Mouse (Mus musculus) neural tube, embryonic 14.5 days (tissue): Measurements from ENCODE around the gene Dock4. TPM values are rescaled to one million over a fixed set of nuclear protein-coding genes. Genes with fewer than 3 reads are reported as not detected.
A peak's percentile ranks its signal among the peaks of the same experiment; 100 is the strongest.

Experiments
- ATAC-seq: fragments of 200-750 bp; cut with Nextera tagmentation; 2 replicates; pipeline ENCODE4 v1.8.0; 2017; ENCODE audit warnings: low read depth, mild to moderate bottlenecking, moderate TSS enrichment, moderate library complexity
- H3K27ac ChIP-seq: fragments of 300-500 bp; sonication (generic); 2 replicates; pipeline ENCODE4 v1.5.1; 2014; ENCODE audit warnings: low read depth, mild to moderate bottlenecking, control low read depth, low read length, moderate library complexity, mixed read lengths
- H3K27me3 ChIP-seq: fragments of 300-500 bp; sonication (generic); 2 replicates; pipeline ENCODE4 v1.6.1; 2014; ENCODE audit warnings: low read length; ENCODE audit not compliant: control insufficient read depth, insufficient read depth
- H3K36me3 ChIP-seq: fragments of 300-500 bp; sonication (generic); 2 replicates; pipeline ENCODE4 v1.6.1; 2014; ENCODE audit warnings: low read length, mixed read lengths; ENCODE audit not compliant: control insufficient read depth, insufficient read depth
- H3K4me1 ChIP-seq: fragments of 300-500 bp; sonication (generic); 2 replicates; pipeline ENCODE4 v1.6.1; 2014; ENCODE audit warnings: low read length; ENCODE audit not compliant: control insufficient read depth, insufficient read depth
- H3K4me2 ChIP-seq: fragments of 300-500 bp; sonication (generic); 2 replicates; pipeline ENCODE4 v1.6.1; 2014; ENCODE audit warnings: mild to moderate bottlenecking, low read depth, low read length, control low read depth
- H3K4me3 ChIP-seq: fragments of 300-500 bp; sonication (generic); 2 replicates; pipeline ENCODE4 v1.5.1; 2014; ENCODE audit warnings: low read depth, low read length, control low read depth, mixed read lengths
- H3K9ac ChIP-seq: fragments of 300-500 bp; sonication (generic); replicated peaks from 2 replicates; pipeline ENCODE4 v1.6.1; 2014; ENCODE audit warnings: low read depth, mild to moderate bottlenecking, control low read depth, low read length, mixed read lengths
- H3K9me3 ChIP-seq: fragments of 300-500 bp; sonication (generic); 2 replicates; pipeline ENCODE4 v1.6.1; 2016; ENCODE audit warnings: low read length; ENCODE audit not compliant: control insufficient read depth
- WGBS: fragments of 180-500 bp; shearing (Covaris S2); extraction: QIAGEN DNeasy Blood & Tissue Kit; methylation state at CpG from one replicate; pipeline ENCODE4 v1.1.7; 2014; 5-methylcytosine and 5-hydroxymethylcytosine counted together
- polyA plus RNA-seq: library from polyadenylated mRNA; unstranded; fragments of >200 nt; fragmentation: Nextera tagmentation; extraction: Ambion mirVana; gene quantifications from 2 replicates; pipeline ENCODE4 v1.2.1, GENCODE M21; 2014

The Dock4 gene
- polyA plus RNA-seq, 1 experiment from 2014 or later = 45.4 TPM

DNA sequence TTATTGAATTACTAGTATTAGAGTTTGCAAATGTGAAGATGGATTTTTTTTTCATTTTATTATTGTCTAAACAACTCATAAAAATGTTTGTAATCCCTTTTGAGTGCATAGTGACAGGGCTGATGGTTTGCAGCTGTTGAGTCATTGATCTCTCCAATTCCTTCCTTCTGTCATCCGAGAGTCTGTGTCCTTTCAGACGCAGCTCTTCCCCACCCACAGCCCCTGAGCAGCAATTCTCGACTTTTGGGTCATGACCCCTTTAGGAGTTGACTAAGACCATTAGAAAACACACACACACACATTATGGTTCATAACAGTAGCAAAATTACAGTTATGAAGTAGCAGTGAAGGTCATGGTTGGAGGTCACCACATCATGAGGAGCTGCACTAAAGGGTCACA lies 380.7 kb downstream of the Dock4 start:
- H3K36me3 ChIP-seq = peaks cover 9% of the 10 kb centered on the region; the same call in 1 of the 2 replicates
- H3K4me2 ChIP-seq = no peak overlapping the region
- no peak for ATAC-seq
- H3K27me3 ChIP-seq = no peaks in the 10 kb centered on the region
- H3K27ac ChIP-seq = no peak overlapping the region
- WGBS = 42% methylated on average over 3 of the region's 3 CpGs
- H3K4me1 ChIP-seq = no peaks in the 10 kb centered on the region
- no peaks in the 10 kb centered on the region for H3K9me3 ChIP-seq
- H3K9ac ChIP-seq = no peak overlapping the region
- no peak overlapping the region for H3K4me3 ChIP-seq

- no peaks in the 10 kb centered on the region for H3K27me3 ChIP-seq
- no peaks in the 10 kb centered on the region for H3K4me1 ChIP-seq
- no peak overlapping the region for H3K4me3 ChIP-seq
- peak; percentile 49 for ATAC-seq
- H3K36me3 ChIP-seq = peaks cover 10% of the 10 kb centered on the region; the same call in 1 of the 2 replicates
- H3K4me2 ChIP-seq = no peak overlapping the region
- no peak overlapping the region for H3K9ac ChIP-seq
- no peaks in the 10 kb centered on the region for H3K9me3 ChIP-seq
- no peak overlapping the region for H3K27ac ChIP-seq
These were observed 382.3 kb downstream of the Dock4 start for GRCm38 (mm10) chr12:40828025-40828424.

- WGBS = 97% methylated on average over 1 of the region's 1 CpGs
- H3K4me2 ChIP-seq = no peak overlapping the region
- ATAC-seq = no peak
These were observed 383.5 kb downstream of the Dock4 start for GRCm38 (mm10) chr12:40829269-40829668.

GRCm38 (mm10) chr12:40832157-40832556 lies 386.4 kb downstream of the Dock4 start:
- peak; percentile 69; the same call in 1 of the 2 replicates for ATAC-seq
- H3K4me1 ChIP-seq = no peaks in the 10 kb centered on the region
- WGBS = 59% methylated on average over 8 of the region's 8 CpGs

More at GRCm38 (mm10) chr12:40829269-40829668, 383.5 kb downstream of the Dock4 start:
- Histone ChIP-seq H3K9me3 (no peaks in the 10 kb centered on the region), H3K27me3 (no peaks in the 10 kb centered on the region), H3K27ac (no peak overlapping the region), H3K36me3 (peaks cover 12% of the 10 kb centered on the region; the same call in 1 of the 2 replicates), H3K4me1 (no peaks in the 10 kb centered on the region), H3K4me3 (no peak overlapping the region), H3K9ac (no peak overlapping the region)

DNA sequence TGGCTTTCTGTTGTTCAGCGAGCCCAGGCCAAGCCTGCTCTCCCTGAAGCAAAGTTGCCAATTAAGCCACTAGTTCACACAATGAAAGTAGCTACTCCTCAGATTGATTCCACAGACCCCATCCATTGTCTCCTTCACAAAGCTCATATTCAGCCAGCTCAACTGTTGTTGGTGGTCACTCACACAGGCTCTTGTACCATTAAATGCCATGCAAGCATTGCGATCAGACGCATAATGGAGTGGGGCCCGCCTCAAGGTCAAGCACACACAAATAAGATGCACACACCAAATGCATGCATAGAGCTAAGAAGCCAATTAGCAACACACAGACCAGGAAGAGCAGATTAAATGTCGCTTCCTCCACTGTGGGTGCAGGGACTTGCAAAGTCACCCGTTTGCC lies 391.2 kb downstream of the Dock4 start:
- Histone ChIP-seq H3K4me1 (peaks cover 9% of the 10 kb centered on the region; the same call in 1 of the 2 replicates), H3K36me3 (0 out of 2 replicates have a peak, but pooled peaks cover 3% of the 10 kb centered on the region), H3K9ac (no peak overlapping the region), H3K27ac (no peak overlapping the region), H3K4me2 (no peak overlapping the region), H3K27me3 (no peaks in the 10 kb centered on the region), H3K4me3 (no peak overlapping the region), H3K9me3 (no peaks in the 10 kb centered on the region)
- WGBS = 32% methylated on average over 6 of the region's 6 CpGs
- peak; percentile 23; the same call in 1 of the 2 replicates for ATAC-seq

More at GRCm38 (mm10) chr12:40832157-40832556, 386.4 kb downstream of the Dock4 start:
- no peak overlapping the region for H3K27ac ChIP-seq
- H3K27me3 ChIP-seq = no peaks in the 10 kb centered on the region
- H3K9ac ChIP-seq = no peak overlapping the region
- no peaks in the 10 kb centered on the region for H3K9me3 ChIP-seq
- no peak overlapping the region for H3K4me3 ChIP-seq
- H3K4me2 ChIP-seq = no peak overlapping the region
- peaks cover 12% of the 10 kb centered on the region; the same call in 1 of the 2 replicates for H3K36me3 ChIP-seq

DNA sequence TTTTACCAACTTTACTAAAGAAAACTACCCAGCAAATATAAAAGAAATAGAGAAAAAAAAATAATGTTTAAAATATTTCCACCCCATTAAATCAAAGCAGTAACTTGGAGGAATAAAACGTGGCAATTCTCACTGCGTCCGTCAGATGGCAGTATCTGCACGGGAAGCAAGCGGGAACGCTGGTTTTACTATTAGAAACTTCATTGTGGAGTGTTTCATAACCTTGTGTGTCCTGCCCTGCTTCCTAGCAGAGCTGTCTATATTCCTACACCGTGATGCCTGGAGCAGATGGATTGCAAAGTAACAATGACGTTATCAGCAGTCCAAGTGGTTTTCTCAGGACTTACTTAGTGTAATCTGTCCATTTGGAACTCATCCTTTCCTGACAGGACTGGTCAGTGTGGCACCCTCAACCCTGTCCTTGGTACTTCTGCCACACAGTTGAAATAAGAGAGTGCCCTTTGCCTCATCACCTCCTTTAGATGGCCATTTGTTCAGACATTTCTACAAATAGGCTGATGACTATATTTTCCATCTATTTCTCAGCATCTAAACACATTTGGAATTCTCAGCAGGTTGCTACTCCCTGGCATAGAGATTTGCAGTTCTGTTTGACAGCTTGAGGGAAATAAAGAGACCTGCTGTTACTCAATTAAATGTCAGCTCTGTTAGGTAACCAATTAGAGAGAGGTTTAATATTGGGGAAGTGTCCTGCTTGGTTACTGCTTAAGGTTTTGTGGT lies 392.0 kb downstream of the Dock4 start:
- no peak overlapping the region for H3K27ac ChIP-seq
- no peak overlapping the region for H3K4me2 ChIP-seq
- H3K9me3 ChIP-seq = no peaks in the 10 kb centered on the region
- 0 out of 2 replicates have a peak, but pooled peaks cover 3% of the 10 kb centered on the region for H3K36me3 ChIP-seq
- H3K4me1 ChIP-seq = peaks cover 9% of the 10 kb centered on the region; the same call in 1 of the 2 replicates
- H3K27me3 ChIP-seq = no peaks in the 10 kb centered on the region
- WGBS = 2% methylated on average over 8 of the region's 8 CpGs
- peak; percentile 74; the same call in 1 of the 2 replicates for ATAC-seq
- no peak overlapping the region for H3K4me3 ChIP-seq
- no peak overlapping the region for H3K9ac ChIP-seq

DNA sequence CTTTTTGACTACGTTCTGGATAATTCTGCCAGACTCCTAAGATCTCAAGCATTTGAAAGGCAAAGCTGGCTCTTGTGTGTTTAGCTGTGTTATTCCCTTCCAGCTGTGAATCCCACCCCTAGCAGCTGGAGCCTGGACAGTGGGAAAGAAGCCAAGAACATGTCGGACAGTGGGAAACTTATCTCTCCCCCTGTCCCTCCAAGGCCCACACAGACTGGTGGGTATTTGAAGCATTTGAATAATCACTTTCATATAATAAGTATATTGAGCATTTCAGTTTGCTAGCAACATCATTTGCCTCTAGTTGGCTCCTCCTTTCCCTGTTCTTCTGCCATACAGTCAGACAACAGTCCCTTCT lies 392.6 kb downstream of the Dock4 start:
- no peak overlapping the region for H3K4me2 ChIP-seq
- H3K36me3 ChIP-seq = no peaks in the 10 kb centered on the region
- 54% methylated on average over 2 of the region's 2 CpGs for WGBS
- H3K4me3 ChIP-seq = no peak overlapping the region
- H3K9ac ChIP-seq = no peak overlapping the region
- H3K27ac ChIP-seq = no peak overlapping the region
- H3K9me3 ChIP-seq = no peaks in the 10 kb centered on the region
- peaks cover 9% of the 10 kb centered on the region; the same call in 1 of the 2 replicates for H3K4me1 ChIP-seq
- no peaks in the 10 kb centered on the region for H3K27me3 ChIP-seq
- ATAC-seq = 0 out of 2 replicates have a peak, but pooled peaks have one; percentile 1

DNA sequence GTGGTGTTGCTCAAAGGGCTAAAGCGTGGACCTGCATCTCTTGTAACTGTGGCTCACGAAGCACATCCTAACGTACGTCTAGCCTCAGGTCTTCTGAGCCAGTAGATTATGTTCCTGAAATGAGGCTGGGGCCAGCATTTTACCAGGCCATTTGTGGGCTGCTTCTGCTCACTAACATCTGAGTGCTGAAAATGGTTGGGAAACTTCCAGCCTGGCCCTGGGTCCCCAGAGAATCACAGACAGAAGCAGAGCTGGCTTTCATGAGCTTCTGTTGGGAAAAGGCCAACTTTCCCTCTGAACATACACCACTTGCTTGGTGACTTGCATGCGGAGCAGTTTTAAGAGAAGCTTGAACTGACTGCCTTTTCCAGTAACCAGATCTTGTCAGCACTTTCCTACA lies 393.2 kb downstream of the Dock4 start:
- no peak overlapping the region for H3K27ac ChIP-seq
- no peak overlapping the region for H3K4me2 ChIP-seq
- no peak overlapping the region for H3K4me3 ChIP-seq
- 72% methylated on average over 5 of the region's 5 CpGs for WGBS
- no peaks in the 10 kb centered on the region for H3K27me3 ChIP-seq
- no peaks in the 10 kb centered on the region for H3K9me3 ChIP-seq
- no peak for ATAC-seq
- no peak overlapping the region for H3K9ac ChIP-seq
- H3K4me1 ChIP-seq = peaks cover 9% of the 10 kb centered on the region; the same call in 1 of the 2 replicates
- H3K36me3 ChIP-seq = no peaks in the 10 kb centered on the region

- no peak overlapping the region for H3K4me2 ChIP-seq
- no peaks in the 10 kb centered on the region for H3K27me3 ChIP-seq
- ATAC-seq = no peak
- H3K27ac ChIP-seq = no peak overlapping the region
- H3K9ac ChIP-seq = no peak overlapping the region
- H3K4me3 ChIP-seq = no peak overlapping the region
- H3K9me3 ChIP-seq = no peaks in the 10 kb centered on the region
- H3K4me1 ChIP-seq = peaks cover 9% of the 10 kb centered on the region; the same call in 1 of the 2 replicates
- H3K36me3 ChIP-seq = no peaks in the 10 kb centered on the region
- 69% methylated on average over 4 of the region's 4 CpGs for WGBS
These were observed 394.1 kb downstream of the Dock4 start for GRCm38 (mm10) chr12:40839817-40840216.
